Mouse (Mus musculus) olfactory bulb, adult 2 months (tissue): Measurements from ENCODE around the gene Vwa7.

ENCODE experiments used
- CTCF ChIP-seq: fragments of 200-500 bp; IDR thresholded peaks from 2 replicates; pipeline ENCODE4 v1.5.1; 2012; ENCODE audit warnings: low read depth, mild to moderate bottlenecking, low read length, moderate library complexity; ENCODE audit not compliant: insufficient read depth
- POLR2A ChIP-seq: fragments of 200-500 bp; IDR thresholded peaks from 2 replicates; pipeline ENCODE4 v1.6.1; 2012; ENCODE audit warnings: mild to moderate bottlenecking, low read depth, low read length, moderate library complexity; ENCODE audit not compliant: insufficient read depth

GRCm38 (mm10) chr17:34997142-34997483 lies 19.3 kb upstream of the Vwa7 start:
- TF ChIP-seq CTCF (no peak), POLR2A (no peak)
